Mouse (Mus musculus): ENCODE measurements around the gene Cyb5d2. TPM values are rescaled to one million over a fixed set of nuclear protein-coding genes. Genes with fewer than 3 reads are reported as not detected.

The Cyb5d2 gene
- total RNA-seq (2022) = 10 to 100 TPM; 17.3 to 19.6 (median 18.8) TPM

DNA sequence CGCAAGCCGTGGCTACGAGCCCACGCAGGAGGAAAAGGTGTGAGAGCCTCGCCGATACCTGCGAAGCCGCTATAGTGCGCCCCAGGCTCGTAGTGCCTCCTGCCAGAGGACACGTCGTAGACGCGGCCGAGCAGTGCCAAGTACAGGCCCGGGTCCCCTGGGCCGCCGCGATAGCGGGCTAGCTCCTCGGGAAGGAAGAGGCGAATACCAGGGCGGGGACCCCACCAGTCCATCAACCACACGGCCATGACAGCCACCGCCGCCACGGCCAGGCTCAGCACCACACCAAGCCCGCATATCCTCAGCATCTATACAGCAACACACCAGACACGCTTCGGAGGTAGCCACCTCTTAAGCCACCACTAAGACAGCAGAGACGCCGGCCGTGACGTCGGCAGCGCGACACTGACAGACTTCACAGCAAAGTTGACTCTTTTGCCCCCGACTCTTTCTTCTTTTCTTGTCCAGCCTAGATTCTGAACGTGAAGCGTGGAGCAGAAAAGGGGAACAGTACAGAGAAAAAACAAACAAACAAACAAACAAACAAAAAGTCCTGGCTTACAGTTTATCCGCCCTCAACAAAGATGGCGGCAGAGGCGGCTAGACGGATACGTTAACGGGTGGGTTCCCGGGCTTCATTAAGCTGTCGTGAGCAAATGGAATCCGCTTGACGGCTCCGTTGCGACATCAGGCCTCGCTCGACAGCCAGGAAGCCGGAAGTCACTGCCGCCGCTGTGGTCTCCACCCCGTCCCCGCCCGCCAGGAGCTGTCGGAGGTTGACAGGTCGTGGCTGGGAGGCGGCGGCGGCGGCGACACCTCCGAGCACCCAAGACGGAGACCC, at the start of gene Cyb5d2, which contains the start of gene Zzef1:
Gene Cyb5d2, minus strand, starts transcription at position 688 of the 841 bp plus-strand sequence.
Gene Zzef1, plus strand, starts transcription at position 772 of the 841 bp plus-strand sequence.
- peak; percentile 95 to 96 for DNase-seq (ENCODE audit: low spot score in 2 of 2)

DNA sequence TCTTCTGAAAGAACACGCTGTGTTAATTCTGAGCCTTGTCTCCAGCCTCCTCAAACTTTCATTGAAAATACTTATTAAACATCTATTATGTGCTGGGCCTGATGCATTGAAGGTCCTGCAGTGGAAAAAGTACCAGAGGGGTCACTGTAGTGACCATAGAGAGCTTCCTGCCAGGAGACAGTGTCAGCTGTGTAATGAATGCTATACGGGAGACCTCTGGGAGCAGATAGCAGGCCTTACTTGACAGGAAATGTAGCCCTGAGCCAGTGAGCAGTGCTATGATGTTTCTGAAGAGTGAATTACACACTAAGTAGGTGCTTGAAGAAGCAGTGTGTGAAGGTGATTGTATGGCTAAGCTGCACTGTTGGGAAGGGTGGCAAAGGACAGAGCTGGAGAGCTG, 49.6 kb upstream of the Cyb5d2 start:
- no peak for DNase-seq (ENCODE audit: low spot score in 2 of 2)

- DNase-seq (ENCODE audit: low spot score in 2 of 2) = no peak
Measured at GRCm38 (mm10) chr11:72843576-72843975, 47.6 kb upstream of the Cyb5d2 start.

GRCm38 (mm10) chr11:72842731-72843130, 46.8 kb upstream of the Cyb5d2 start:
- DNase-seq (ENCODE audit: low spot score in 2 of 2) = no peak

- no peak for DNase-seq (ENCODE audit: low spot score in 2 of 2)
Measured at GRCm38 (mm10) chr11:72829869-72830268, 33.9 kb upstream of the Cyb5d2 start.

DNA sequence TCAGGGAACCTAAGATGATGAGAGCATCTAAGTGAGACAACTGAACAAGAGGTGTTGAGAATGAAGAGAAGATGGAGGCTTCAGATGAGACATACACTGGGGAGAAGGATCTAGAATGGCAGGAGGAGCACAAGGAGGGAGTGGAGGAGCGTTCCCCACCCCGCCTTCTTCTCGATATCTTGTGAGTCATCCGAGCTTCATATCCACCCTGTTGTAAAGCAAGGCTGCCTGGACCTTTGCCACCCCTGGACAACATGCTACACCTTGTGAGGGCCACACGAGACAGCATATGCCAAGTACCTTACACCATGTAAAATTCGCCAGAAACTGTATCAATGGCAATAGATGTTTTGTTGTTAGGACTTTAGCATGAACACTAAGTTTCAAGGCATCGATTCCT, 25.1 kb upstream of the Cyb5d2 start:
- no peak for DNase-seq (ENCODE audit: low spot score in 2 of 2)

GRCm38 (mm10) chr11:72818067-72818466, 22.1 kb upstream of the Cyb5d2 start:
- DNase-seq (ENCODE audit: low spot score in 2 of 2) = no peak

DNA sequence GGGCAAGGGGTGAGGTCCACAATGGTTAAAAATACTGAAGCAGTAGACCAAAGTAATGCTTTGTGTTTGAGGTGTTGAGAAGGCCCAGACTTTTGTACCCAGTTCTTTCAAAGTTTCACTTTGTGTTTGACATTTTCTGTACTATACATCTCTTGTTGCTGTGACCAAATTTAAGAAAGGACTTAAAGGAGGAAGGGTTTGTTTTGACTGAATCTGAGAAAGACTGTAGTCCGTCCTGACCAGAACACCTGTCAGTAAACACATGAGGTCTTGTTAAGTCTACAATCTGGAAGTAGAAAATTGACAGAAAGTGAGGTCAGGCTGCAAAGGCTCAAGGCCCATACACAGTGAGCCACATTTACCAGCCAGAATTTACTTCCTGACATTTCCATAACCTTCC, 20.9 kb upstream of the Cyb5d2 start:
- DNase-seq (ENCODE audit: low spot score in 2 of 2) = no peak

GRCm38 (mm10) chr11:72814188-72814587, 18.2 kb upstream of the Cyb5d2 start:
- no peak for DNase-seq (ENCODE audit: low spot score in 2 of 2)

GRCm38 (mm10) chr11:72813687-72814086, 17.7 kb upstream of the Cyb5d2 start:
- no peak for DNase-seq (ENCODE audit: low spot score in 2 of 2)

- no peak for DNase-seq (ENCODE audit: low spot score in 2 of 2)
Measured at GRCm38 (mm10) chr11:72807992-72808391, 12.1 kb upstream of the Cyb5d2 start.

- DNase-seq (ENCODE audit: low spot score in 2 of 2) = peak; percentile 18 to 32
Measured at GRCm38 (mm10) chr11:72806556-72806955, 10.6 kb upstream of the Cyb5d2 start.

DNA sequence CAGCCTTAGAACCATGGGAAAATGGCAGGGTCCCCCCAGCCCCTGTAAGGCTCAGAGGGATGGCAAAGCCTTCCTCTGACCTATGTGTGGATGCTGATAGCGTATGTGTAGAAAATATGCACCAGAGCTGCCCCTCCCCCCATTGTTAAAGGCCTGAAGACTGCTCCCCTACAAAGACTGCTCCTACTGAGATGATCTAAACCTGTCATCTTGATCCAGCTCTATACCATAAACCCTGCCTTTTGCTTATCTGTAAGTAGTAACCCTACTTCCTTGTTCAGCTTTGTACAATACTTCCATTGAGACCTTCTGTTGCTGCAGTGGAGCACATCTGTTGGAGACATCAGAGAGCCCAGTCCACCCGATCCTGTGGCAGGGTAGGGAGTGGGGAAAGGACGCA, 9.3 kb upstream of the Cyb5d2 start:
- DNase-seq (ENCODE audit: low spot score in 2 of 2) = no peak

GRCm38 (mm10) chr11:72804586-72804985, 8.6 kb upstream of the Cyb5d2 start:
- no peak for DNase-seq (ENCODE audit: low spot score in 2 of 2)

DNA sequence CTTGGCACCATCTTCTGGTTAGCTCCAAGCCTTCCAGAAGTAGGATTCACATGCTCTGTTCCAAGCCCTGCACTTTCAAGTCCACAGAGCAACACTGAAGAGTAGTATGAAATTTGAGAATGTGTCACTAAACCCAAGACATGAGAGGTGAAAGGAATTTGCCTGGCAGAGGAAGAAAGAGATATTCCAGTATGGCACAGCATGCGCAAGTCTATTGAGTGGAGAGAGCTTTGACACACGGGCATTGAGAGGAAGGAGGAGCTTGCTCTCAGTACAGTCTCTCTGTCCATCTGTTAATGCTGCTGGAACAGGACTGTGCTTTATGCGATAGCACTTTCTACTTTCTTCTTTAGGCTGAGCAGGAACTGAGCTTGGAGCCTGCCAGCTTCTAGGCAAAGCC, 7.1 kb upstream of the Cyb5d2 start:
- no peak for DNase-seq (ENCODE audit: low spot score in 2 of 2)

- no peak for DNase-seq (ENCODE audit: low spot score in 2 of 2)
Measured at GRCm38 (mm10) chr11:72801182-72801581, 5.2 kb upstream of the Cyb5d2 start.

GRCm38 (mm10) chr11:72798112-72798511, 2.2 kb upstream of the Cyb5d2 start:
- no peak for DNase-seq (ENCODE audit: low spot score in 2 of 2)

- DNase-seq (ENCODE audit: low spot score in 2 of 2) = no peak
Measured at GRCm38 (mm10) chr11:72796773-72797338, 914 bp upstream of the Cyb5d2 start.

- no peak for DNase-seq (ENCODE audit: low spot score in 2 of 2)
Measured at GRCm38 (mm10) chr11:72796296-72796687, 350 bp upstream of the Cyb5d2 start.

GRCm38 (mm10) chr11:72795149-72795454, 840 bp downstream of the Cyb5d2 start:
- DNase-seq (ENCODE audit: low spot score in 2 of 2) = no peak

- DNase-seq (ENCODE audit: low spot score in 2 of 2) = no peak
Measured at GRCm38 (mm10) chr11:72792033-72792432, 3.9 kb downstream of the Cyb5d2 start.

DNA sequence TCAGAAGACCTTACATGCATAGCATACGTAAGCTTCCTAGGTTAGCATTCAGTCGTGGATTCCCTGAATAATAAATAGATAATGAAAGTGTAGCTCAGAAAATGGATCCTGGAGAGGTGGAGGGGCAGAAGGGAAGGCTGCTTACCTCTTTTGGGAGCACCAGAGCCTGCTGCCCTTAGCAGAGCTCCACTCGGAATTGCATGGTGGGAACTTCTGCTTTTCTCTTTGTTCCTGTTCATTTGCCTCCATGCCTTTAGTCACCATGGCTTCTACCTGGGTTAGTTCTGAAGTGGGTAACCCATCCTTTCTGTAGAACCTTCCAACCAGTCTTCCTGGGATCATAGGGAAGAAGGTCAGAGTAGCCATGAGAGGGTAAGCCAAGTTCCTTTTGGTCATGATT, 13.4 kb downstream of the Cyb5d2 start:
- DNase-seq (ENCODE audit: low spot score in 2 of 2) = no peak

- DNase-seq (ENCODE audit: low spot score in 2 of 2) = no peak
Measured at GRCm38 (mm10) chr11:72782103-72782502, 13.8 kb downstream of the Cyb5d2 start.

Data from layer of hippocampus, adult 8-10 months (tissue).